Mouse (Mus musculus) thymus, adult 18-20 months (tissue): ENCODE data around the gene Prdm11.

Experiments
- DNase-seq, 2 experiments: peaks; one replicate each; pipeline ENCODE4 v3.0.0; 2022; ENCODE audit warnings: mixed read lengths in 2 of 2

Gene Prdm11

DNA sequence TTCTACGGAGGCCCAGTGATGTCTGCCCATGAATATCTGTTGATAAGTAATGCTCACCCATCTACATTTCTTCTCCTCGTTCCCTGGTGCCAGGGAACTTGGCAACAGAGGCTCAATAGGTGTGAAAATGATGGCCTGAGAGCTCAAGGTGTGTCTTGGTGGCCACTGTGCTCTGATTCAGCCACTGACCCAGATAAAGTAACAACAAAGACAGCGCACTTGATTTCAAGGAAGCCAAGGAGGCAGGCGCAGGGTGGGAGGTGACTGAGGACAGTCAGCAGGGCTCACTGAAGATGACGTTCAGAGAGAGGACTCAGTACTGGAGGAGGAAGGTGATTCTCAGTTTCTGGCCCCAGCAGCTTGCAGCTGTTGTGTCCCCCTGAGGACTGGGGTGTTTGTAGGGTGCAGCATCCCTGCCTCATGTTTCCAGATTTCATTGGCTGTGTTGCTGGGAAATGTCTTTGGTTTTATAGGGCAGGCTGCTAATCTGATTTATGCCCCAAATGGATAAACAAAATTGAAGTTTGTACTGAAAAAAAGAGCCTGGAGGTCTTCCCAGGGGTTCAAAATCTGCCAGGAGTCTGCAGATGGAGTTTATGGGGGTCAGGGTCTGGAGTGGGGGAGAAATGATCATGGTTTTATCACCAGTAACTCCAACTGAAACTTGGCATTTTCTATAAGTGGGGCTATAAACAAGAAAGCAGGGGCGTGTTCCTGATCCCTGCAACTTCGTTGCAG is 128.4 kb downstream of the Prdm11 start:
- no peak for DNase-seq

- no peak for DNase-seq
Measured at GRCm38 (mm10) chr2:92915659-92916631, 130.0 kb downstream of the Prdm11 start.
